Mouse (Mus musculus) adrenal gland, adult 2 months (tissue): ENCODE measurements around the gene Snph. TPM values are rescaled to one million over a fixed set of nuclear protein-coding genes. Genes with fewer than 3 reads are reported as not detected.

Experiments used
- DNase-seq: peaks from one replicate; pipeline ENCODE4 v3.0.0; 2021
- polyA plus RNA-seq: library from polyadenylated mRNA; depleted of rRNA; stranded (reverse); fragments of >200 nt; gene quantifications from 2 replicates; pipeline ENCODE4 v1.2.3, GENCODE M21; 2012
- total RNA-seq, 2 experiments: library from RNA; stranded (reverse); gene quantifications; 2 replicates each; pipeline ENCODE4 v1.2.3; 2021

Gene Snph
- total and polyA plus RNA-seq, 3 experiments = 5.2 to 19.6 (median 11.5) TPM

DNA sequence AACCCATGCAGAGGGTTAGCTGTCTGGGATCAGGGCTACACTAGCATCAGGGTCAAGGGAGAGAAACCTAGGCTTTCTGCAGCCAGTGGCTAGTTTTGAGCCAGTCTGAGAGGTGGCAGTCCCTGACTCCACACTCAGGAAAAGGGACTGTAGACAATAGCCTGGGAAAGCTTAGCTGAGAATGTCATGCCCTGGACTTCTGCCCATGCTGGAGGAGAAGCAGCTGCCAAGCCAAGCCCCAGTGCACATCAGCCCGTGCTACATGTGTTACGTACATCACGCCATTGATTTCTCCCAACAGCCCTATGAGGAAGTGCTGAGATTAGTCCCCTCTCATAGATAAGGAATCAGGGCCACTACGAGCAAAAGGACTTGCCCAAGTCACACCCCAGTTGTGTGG, 30.3 kb downstream of the Snph start:
- no peak for DNase-seq

DNA sequence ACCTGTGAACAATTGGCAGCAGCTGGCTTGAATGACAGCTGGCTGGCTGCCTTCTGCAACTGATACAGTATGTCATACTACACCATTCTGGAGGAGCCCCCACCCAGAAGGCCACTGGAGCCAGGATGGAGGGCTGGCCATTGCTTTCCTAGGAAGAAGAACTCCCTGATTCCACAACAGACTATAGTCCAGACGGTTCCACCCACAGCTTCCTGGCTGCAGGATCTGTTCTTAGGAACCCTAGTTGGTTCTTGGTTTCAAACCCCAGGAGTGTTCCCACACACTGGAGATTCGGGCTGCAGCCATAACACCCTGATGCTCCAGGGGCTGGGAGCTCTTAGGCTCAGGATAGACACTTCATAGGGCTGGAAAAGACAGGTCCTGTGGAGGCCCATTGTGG, 34.3 kb downstream of the Snph start:
- DNase-seq = no peak

DNA sequence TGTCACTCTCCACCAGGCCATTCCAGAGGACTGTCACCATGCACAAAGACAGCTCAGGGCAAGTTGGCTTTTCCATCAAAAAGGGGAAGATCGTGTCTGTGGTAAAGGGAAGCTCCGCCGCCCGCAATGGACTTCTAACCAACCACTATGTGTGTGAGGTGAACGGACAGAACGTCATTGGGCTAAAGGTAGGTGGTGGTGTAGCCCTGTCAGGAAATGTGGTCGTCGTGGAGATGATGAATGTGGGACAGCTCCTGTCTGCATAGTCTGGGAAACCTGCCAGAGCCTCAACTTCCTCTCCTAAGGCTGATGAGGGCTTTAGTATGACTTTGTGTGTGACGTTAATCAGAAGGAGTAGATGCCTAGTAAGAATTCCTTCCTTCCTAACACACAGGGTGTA, 45.1 kb downstream of the Snph start:
- DNase-seq = no peak

DNA sequence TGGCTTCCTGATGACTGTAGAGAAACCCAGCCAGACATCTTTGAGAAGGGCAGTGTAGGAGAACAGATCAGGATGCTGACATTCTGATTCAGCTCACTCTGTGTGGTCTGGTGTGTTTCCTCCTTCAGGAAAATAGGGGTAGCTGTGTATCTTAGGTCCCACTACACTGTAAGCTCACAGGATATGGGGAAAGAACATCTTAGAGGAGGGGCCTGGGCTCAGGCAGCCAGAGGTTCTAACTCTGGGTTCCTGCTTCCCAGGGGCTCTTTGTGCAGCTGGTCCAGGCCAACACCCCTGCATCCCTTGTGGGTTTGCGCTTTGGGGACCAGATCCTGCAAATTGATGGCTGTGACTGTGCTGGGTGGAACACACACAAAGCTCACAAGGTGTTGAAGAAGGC, 45.6 kb downstream of the Snph start:
- DNase-seq = no peak

DNA sequence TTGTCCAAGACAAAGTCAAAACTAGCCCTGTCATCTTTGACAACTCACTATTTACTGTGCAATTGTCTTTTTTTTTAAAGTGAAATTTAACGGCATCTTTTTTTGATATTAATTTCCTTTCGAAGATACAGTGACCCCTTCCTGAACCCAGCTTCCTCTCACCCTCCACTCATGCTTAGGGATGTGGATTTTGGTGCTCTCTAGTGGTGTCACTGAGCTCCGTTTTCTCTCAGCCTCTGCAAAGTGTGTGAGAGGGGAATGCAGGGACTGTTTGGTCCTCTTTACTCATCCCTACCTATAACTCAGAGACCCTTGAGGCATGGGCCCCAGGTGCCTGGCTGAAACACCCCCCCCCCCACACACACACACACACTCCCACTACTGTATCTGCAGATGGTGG, 46.5 kb downstream of the Snph start:
- DNase-seq = no peak

DNA sequence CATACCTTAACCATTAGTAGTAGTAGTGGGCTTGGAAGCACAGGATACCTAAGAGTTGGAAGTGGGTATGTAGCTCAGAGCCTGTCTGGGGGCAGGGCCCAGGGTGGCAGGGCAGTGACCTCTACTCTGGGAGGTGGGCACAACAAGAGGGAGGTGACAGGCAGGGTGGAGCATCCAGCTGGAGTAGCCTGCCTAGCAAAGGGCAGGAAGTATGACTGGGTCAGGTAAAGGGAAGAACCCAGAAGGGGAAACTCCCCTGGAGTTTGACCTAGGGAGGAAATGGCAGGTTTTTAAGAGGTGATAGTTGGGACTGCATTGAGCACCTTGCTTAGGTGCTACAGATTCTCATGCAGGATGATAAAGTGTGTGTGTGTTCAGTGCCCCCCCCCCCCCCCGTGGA, 51.4 kb downstream of the Snph start:
- DNase-seq = no peak

DNA sequence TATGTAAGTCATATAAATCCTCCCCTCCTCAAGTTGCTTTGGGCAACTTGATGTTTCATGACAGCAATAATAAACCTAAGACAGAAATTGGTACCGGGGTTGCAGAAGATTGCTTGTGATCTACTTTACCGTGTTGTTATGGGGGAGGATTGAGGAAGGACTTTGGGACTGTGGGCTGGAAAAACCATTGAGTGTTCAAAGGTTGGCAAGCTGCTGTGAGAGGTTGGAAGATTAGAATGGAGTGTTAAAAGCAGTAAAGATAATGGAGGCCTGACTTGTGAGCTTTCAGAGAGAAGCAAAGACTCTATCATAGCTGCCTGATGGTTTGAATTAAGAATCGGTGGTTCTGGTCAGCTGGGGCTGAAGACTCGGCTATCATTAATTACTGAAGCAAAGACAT, 53.2 kb downstream of the Snph start:
- DNase-seq = no peak

DNA sequence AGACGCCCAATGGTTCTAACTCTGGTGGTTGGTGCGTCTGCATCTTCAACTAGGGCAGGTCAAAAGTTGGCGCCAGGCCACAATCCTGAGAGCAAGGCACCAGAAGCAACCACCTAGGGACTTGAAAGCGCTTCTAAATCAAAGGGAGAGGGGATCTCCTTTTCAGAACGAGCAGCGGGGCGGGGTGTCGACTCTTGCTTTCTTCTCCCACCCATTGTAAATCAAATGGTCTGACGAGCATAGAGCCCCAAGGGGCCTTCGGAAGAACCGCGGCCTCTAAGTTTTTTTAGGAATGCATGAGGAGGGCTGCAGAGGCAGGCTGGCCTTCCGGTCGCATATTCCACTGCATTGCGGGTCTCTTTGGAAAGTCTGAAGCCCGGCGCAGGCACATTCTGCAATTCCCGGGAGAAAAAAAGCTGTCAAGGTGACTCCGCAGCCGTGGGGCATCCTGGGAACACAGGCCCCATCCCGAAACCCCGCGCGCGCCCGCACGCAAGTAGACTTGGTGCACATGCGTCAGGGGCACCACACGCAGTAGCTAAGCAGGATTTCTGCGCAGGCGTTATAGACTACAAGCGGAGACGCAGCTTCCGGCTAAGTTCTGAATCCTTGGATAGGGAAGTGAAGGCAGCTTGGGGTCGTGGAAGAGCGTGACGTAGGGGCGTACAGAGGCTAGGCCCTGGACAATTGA, 56.5 kb downstream of the Snph start:
- peak; percentile 93 for DNase-seq

DNA sequence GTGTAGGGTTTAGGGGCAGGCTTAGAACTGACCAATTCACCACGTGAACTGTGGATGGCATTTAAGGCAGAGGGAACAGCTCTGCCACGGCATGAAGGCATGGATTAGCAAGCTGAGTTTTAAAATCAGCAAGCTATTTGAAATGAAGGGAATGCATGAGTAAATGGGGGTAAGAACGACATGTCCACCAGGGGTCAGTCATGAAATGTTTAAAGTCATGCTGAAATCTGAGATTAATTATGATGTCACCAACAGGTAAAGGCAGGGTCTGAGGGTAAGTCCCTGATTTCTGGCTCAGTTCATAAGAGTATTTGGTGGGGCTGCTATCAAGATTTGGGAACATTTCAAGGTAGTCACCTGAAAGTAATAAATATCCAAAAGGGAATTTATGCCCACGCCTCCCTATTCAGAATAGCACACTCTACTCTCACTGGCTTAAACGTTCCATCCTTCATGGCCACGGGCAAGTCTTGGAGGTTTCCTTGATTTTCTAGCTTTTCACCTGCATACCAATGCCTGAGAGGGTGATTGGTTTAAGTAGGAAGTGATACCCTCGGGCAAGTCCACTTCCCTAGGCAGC, 57.2 kb downstream of the Snph start:
- peak; percentile 38 for DNase-seq

DNA sequence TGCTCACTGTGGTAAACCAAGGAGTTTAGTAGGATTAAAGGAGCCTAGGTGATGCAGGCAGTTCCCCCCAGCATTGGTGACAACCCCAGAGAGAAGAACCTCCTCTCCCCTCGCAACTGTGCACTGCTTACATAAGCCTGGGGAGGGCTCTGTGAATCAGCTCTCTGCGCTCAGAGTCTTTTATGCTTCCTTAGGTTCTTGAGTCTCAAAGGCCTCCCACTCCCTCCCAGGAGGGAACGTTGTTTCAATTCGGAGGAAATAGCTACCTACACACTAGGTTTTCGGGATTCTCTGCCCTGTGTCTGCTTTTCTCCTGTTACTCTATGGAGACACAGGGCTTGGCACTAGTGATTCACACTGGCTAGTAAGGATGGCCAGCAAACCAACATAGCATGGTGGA, 57.8 kb downstream of the Snph start:
- DNase-seq = no peak

DNA sequence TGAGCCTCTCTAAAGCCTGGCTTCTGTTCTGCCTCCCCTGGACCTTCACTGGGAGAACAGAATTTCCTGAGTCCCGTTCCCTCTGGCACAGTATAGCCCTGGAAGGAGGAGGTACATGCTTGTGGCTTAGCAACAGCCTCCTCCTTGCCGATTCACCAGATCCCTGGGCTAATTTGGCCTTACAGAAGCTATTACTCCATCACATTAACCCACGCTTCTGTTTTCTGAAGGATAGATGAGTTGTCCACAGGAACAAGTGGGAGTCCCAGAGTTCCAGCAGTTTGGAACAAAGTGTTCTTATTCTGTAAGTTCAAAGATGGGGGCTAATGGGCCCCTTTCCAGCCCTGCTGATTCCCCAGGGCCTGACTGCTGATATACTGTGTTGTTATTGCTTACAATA, 58.7 kb downstream of the Snph start:
- no peak for DNase-seq

DNA sequence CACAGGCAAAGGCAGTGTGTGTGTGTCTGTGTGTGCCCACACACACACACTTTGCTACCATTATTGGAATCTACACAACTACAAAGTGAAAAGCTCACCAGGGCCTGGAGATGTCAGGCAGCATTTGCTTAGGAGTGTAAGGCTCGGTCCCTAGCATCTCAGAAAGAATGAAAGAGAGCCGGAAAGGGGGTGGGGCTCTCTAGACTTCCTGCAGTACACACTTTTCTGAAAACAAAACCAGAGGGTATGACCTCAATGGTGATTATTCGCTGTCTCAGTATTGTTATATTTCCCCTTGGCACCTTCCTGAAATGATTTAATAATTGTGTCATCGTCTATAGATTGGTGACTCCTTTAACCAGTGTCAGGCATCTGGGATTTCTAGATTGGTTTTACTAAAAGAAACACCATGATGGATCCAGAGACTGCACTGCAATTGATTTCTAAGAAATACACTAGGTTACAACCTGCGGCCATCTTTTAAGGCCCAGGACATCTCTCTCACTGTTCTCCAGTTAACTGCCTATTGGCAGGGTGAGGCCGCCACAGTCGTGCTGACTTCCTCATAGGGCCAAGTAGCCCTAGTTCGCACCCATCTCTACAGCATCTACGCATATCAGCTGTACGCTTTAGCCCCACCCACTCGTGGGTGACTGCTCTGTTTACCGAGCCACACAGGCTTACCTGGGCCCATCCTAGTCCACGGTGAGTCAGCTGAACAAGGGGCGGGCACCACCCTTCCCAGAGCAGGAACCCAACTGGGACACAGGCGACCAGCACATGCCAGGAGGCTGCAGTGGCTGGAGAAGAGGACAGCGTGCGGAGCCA, 60.3 kb downstream of the Snph start, which contains the start of gene Sdcbp2:
Sdcbp2 (plus strand) TSS at position 750 of the 828 bp plus-strand sequence.
- no peak for DNase-seq

DNA sequence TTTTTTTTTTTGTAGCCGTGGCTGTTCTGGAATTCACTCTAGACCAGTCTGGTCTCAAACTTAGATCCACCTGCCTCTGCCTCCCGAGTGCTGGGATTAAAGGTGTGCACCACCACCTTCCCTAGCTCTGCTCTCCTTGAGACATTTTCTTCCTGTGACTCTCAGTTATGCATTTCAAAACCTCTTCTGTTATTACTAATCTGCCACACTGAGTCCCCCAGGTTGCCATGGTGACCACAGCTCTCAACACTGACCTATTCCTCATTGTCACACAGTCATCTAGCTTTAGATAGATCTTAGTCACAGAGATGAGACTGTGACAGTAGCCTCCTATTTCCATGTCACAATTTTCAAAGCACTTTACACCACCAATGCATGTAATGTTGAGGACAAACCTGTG, 62.9 kb downstream of the Snph start:
- DNase-seq = peak; percentile 75

DNA sequence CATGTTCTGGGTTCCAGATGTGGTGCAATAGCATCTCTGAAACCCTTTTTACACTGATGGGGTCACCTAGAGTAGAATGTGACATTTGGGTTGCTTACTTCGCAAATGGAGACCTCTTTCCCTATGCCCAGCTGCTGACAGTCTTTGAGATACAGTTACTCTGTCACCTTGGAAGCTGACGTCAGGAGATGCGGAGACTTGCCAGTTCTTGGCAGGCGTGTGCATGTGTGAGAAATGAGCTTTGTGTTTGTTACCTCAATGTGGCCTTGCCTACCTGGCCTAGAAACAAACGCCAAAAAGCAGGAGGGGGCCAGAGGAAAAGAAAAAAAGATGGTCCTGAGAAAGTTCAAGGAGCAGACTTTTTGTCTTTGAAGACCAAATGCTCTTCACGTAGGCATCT, 65.5 kb downstream of the Snph start:
- peak; percentile 55 for DNase-seq

DNA sequence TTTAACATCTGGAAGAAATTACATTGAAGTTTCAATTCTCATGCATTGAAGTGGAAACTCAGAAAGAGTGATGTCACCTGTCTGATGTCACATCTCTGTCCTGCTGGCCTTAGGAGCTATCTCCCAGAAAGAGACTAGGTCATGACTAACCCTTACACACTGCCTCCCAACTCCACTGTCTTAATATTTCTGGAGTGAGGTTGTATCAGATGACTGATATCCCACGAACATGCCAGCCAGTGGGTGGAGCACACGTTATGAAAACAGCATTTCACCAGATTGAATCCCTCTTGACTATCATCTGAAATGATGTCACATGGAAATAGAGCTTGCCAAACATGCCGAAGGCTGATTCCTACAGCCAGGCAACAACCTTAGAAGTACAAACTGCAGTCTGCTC, 67.4 kb downstream of the Snph start:
- DNase-seq = peak; percentile 60

DNA sequence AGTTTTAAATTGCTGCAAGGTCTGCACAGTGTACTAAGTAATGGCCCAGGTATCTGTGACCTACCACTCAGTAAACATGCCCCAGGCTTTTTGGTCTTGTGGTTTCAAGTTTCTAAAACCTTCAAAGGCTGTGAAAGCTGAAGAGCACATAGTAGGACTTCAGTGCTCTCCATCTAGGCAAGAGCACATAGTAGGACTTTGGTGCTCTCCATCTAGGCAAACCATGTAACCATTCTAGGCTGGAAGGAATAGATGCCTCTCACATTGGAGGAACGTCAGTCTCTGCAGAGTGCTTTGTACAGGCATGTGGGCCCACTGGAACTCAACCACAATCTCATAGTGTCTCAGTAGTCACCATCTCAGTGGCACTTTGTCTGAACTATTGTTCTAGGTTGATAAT, 68.4 kb downstream of the Snph start:
- no peak for DNase-seq

DNA sequence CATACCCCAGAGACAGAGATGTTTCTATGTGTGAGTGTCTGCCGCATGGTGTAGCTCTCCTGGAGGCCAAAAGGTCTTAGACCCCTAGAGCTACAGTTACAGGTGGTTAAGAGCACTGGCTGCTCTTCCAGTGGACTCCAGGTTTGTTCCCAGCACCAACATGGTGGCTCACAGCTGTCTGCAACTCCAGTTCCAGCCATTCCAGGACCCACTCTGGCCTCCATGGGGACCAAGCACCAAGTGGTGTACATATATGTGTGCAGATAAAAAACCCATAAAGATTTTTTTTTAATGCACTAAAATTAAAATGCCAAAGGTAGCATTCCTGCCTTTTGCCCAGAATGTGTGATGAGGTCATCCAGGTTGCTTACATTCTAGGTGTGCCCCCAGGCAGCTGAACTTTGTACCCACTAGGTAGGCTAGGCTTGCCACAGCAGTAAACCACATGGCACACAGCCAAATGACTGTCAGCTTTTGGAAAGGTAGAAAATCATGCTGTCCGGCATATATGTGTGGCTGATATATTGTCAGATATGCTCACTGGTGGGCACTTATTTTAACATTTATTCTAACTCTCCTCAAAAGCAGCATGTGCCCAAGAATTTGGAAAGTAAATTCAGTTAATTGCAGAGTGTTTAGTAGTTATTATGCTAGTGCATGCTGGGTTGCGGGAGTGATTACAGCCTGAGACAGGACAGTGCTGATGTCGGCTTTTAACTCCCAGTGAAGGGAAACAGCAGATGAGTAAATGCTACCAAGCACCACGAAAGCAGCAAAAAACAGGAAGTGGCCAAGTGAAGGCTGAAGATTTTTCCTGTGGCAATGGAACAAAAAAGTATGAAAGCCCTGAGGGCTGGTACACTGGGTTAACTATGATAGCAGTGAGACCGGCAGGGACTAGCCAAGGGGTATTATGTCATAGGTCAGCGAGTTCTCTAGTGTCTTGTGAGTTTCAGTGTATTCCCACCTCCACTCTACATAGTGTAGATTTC, 69.2 kb downstream of the Snph start:
- no peak for DNase-seq

DNA sequence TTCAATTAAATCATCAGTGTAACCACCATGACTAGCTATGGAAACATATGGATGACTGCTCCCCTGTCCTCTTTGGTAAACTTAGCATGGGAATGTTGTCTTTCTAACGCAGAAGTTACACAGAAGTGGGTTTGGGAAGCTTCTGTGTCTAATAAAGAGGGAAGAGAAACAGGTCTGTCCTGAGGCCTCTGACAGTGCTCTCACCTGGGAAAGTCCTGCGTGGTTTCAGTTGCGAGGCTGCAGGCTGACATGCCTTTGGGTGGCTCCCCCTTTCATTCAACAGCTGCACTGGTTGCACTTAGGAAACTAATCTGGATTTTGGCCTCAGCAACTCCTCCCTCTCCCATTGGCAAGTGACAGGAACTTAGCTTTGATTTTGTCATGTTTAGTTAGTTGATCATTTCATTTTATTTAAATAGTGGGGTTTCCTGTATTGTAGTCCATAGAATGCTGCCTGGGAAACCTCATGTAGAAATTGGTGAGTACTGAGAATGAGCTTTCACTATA, 82.7 kb downstream of the Snph start:
- DNase-seq = no peak

DNA sequence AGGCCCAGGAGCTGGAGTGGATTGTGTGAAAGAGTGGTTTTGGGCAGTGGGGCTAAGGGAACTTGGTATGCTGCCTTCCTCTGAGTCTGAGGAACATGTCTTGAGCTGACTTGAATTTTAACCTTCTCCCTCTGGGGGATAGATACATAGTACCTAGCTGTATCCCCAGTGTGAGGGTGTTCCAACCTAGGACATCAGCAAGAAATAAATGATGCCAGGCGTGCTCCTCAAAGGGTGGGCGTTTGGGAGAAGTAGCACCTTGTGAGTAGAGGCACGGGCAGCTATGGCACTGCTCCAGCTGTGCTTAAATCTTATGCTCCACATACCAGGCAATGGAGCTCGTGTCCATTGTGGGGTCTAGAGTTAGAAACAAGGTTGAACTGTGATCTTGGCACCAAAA, 85.8 kb downstream of the Snph start:
- DNase-seq = no peak

DNA sequence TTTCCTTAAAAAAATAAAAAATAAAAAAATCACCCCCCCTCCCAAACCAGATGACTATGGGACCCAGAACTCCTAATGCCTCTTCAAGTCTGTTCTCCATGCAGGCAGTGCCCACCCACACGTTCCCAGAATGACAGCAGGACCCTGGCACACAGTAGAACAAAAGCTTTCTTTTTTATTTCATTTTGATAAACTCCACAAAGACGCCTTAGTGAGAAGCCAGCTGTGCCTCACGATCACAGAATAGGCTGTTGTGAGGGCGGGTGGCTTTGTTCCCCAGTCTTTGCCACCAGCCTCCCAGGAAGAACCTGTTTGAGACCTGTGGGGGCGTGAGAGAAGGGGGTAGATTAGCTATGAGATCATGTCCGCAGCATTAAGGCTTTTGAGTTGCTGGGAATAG, 87.7 kb downstream of the Snph start:
- no peak for DNase-seq

DNA sequence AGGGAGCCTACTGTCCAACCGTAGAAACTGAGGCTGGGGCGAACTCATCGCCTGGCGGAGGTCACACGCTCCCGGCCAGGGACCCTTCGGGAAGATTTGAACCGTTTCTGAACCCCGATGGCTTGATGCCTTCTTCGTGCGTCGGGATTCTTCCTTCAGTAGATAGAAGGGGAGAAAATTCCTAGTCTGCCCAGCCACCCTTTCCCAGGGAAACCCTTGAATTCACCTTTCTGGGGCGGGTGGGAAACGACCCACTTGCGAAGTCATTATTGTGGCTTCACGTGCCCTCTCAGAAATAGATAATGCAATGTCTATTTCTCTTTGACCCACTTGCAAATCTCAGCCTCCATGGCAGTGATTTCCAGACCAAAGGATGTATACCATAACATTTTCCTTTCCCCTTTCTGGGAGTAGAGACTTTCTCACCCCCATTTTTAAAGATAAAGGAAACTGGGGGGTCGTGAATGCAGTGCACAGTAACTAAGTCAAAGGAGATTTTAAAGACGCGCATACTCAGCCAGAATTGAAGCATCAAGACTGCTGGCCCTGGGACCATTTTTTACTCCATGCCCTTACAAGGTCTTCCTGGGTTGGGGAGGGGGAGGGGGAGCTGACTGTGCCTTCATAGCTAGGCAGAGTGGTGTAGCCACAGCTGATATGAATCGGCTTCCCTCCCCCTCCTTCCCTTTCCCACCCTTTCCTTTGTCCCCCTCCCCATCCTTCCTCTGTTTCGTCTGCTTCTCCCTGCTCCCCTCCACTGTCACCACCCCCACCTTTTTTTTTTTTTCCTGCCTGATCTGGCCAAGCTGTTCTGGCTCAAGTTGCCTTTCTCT, 89.1 kb downstream of the Snph start:
- DNase-seq = peak; percentile 75
